Mouse (Mus musculus) myocyte (in vitro differentiated cells): Measurements from ENCODE around the gene Negr1.

Source experiments
- E2F4 ChIP-seq: IDR thresholded peaks from one replicate; pipeline ENCODE4 v1.6.1; 2011; ENCODE audit warnings: mild to moderate bottlenecking, control low read depth, moderate library complexity; ENCODE audit not compliant: insufficient read depth
- MAX ChIP-seq: IDR thresholded peaks from one replicate; pipeline ENCODE4 v1.6.1; 2011; ENCODE audit warnings: low read depth, mild to moderate bottlenecking, control low read depth
- MYOG ChIP-seq, 3 experiments: IDR thresholded peaks; one replicate each; pipeline ENCODE4 v1.6.1; 2011; ENCODE audit warnings: control low read depth in 2 of 3, low read depth in 2 of 3, mild to moderate bottlenecking in 2 of 3; ENCODE audit not compliant: insufficient read length in 2 of 3, control insufficient read depth in 1 of 3, insufficient read depth in 1 of 3
- POLR2A ChIP-seq: IDR thresholded peaks from one replicate; pipeline ENCODE4 v1.6.1; 2011; ENCODE audit warnings: low read depth, mild to moderate bottlenecking, control low read depth, moderate library complexity; ENCODE audit not compliant: insufficient read length
- POLR2AphosphoS2 ChIP-seq: IDR thresholded peaks from one replicate; pipeline ENCODE4 v1.6.1; 2011; ENCODE audit warnings: low read depth, control low read depth; ENCODE audit not compliant: insufficient read length
- REST ChIP-seq: IDR thresholded peaks from one replicate; pipeline ENCODE4 v1.6.1; 2011; ENCODE audit warnings: mild to moderate bottlenecking, control low read depth, moderate library complexity; ENCODE audit not compliant: insufficient read depth, insufficient read length
- SRF ChIP-seq: IDR thresholded peaks from one replicate; pipeline ENCODE4 v1.6.1; 2011; ENCODE audit warnings: low read depth; ENCODE audit not compliant: control insufficient read depth, insufficient read length
- TCF12 ChIP-seq: IDR thresholded peaks from one replicate; pipeline ENCODE4 v1.6.1; 2011; ENCODE audit warnings: mild to moderate bottlenecking, control low read depth; ENCODE audit not compliant: poor library complexity, insufficient read depth, severe bottlenecking
- TCF3 ChIP-seq: IDR thresholded peaks from one replicate; pipeline ENCODE4 v1.6.1; 2011; ENCODE audit warnings: low read depth, control low read depth; ENCODE audit not compliant: insufficient read length
- USF1 ChIP-seq: IDR thresholded peaks from one replicate; pipeline ENCODE4 v1.6.1; 2011; ENCODE audit warnings: low read depth, mild to moderate bottlenecking, control low read depth, moderate library complexity

DNA sequence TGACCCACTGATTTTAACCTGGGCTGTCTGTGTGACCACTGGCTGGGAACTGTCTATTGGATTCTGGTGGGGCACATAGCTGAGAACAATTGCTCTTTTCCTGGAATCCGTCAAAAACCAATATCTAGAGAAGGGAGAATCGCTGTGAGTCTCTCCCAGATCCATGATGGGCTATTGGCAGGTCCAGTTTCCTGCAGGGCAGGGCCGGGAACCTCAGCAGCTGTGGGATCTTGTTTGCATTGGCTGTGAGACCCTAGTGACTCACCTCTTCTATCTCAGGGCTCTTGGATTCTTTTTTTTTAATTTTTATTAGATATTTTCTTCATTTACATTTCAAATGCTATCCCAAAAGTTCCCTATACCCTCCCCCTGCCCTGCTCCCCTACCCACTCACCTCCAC, 111.0 kb downstream of the Negr1 start:
- no peak for TF ChIP-seq POLR2A
- TF ChIP-seq E2F4: no peak
- TF ChIP-seq POLR2AphosphoS2: no peak
- no peak for TF ChIP-seq TCF12
- no peak for TF ChIP-seq SRF
- no peak for TF ChIP-seq MAX
- no peak for TF ChIP-seq MYOG (IDR thresholded peaks at IDR 0.05; ENCODE audit: control insufficient read depth in 1 of 3, insufficient read depth in 1 of 3, insufficient read length in 2 of 3, low read depth in 2 of 3)
- no peak for TF ChIP-seq TCF3
- TF ChIP-seq REST: no peak
- TF ChIP-seq USF1: no peak
